Mouse (Mus musculus) heart, embryonic 10.5 days (tissue): ENCODE results near the gene Zfp367. TPM values are rescaled to one million over a fixed set of nuclear protein-coding genes. Genes with fewer than 3 reads are reported as not detected.

Source experiments
- DNase-seq: peaks from one replicate; pipeline ENCODE4 v3.0.0-alpha.2; 2017; ENCODE audit warnings: low spot score
- H3K27ac ChIP-seq: fragments of 300-500 bp; sonication (generic); 2 replicates; pipeline ENCODE4 v1.5.1; 2016; ENCODE audit warnings: mild to moderate bottlenecking
- H3K27me3 ChIP-seq: fragments of 300-500 bp; sonication (generic); 2 replicates; pipeline ENCODE4 v1.6.1; 2016; ENCODE audit warnings: mild to moderate bottlenecking; ENCODE audit not compliant: poor library complexity, insufficient read depth, severe bottlenecking
- H3K36me3 ChIP-seq: fragments of 300-500 bp; sonication (generic); 2 replicates; pipeline ENCODE4 v1.6.1; 2016; ENCODE audit warnings: mild to moderate bottlenecking, moderate library complexity
- H3K4me1 ChIP-seq: fragments of 300-500 bp; sonication (generic); 2 replicates; pipeline ENCODE4 v1.6.1; 2016; ENCODE audit warnings: mild to moderate bottlenecking
- H3K4me3 ChIP-seq: fragments of 300-500 bp; sonication (generic); 2 replicates; pipeline ENCODE4 v1.5.1; 2016; ENCODE audit warnings: mild to moderate bottlenecking, moderate library complexity
- H3K9me3 ChIP-seq: fragments of 300-500 bp; sonication (generic); 2 replicates; pipeline ENCODE4 v1.6.1; 2016; ENCODE audit warnings: mild to moderate bottlenecking, moderate library complexity
- WGBS: fragments of 180-500 bp; shearing (Covaris S2); methylation state at CpG from one replicate; pipeline ENCODE4 v1.1.7; 2016; 5-methylcytosine and 5-hydroxymethylcytosine counted together
- polyA plus RNA-seq: library from polyadenylated mRNA; unstranded; fragments of >200 nt; fragmentation: Nextera tagmentation; extraction: Ambion mirVana; gene quantifications from 2 replicates; pipeline ENCODE4 v1.2.1, GENCODE M21; 2016

Zfp367 gene
- polyA plus RNA-seq, 1 experiment from 2014 or later = 16.8 TPM

- WGBS = 1% methylated on average over 41 of the region's 42 CpGs
- H3K4me1 ChIP-seq = peaks cover 30% of the 10 kb centered on the region
- DNase-seq = peak; percentile 95
- H3K27ac ChIP-seq = peak overlapping the region; percentile 96
- H3K36me3 ChIP-seq = no peaks in the 10 kb centered on the region
- no peaks in the 10 kb centered on the region for H3K27me3 ChIP-seq
- H3K4me3 ChIP-seq = peak overlapping the region; percentile 92
- H3K9me3 ChIP-seq = no peaks in the 10 kb centered on the region
Observed at GRCm38 (mm10) chr13:64152241-64152669, 747 bp downstream of the Zfp367 start.

GRCm38 (mm10) chr13:64150121-64150520 is 2.9 kb downstream of the Zfp367 start:
- WGBS = 41% methylated on average over 5 of the region's 5 CpGs
- H3K9me3 ChIP-seq = no peaks in the 10 kb centered on the region
- no peaks in the 10 kb centered on the region for H3K36me3 ChIP-seq
- no peaks in the 10 kb centered on the region for H3K27me3 ChIP-seq
- peaks cover 30% of the 10 kb centered on the region for H3K4me1 ChIP-seq
- H3K4me3 ChIP-seq = peak overlapping the region; percentile 92; the same call in 1 of the 2 replicates
- DNase-seq = peak; percentile 88
- no peak overlapping the region for H3K27ac ChIP-seq

- 43% methylated on average over 15 of the region's 15 CpGs for WGBS
- no peak for DNase-seq
- Histone ChIP-seq H3K27ac (peak overlapping the region; percentile 90), H3K4me3 (peak overlapping the region; percentile 78), H3K4me1 (no peaks in the 10 kb centered on the region; the same call in 1 of the 2 replicates), H3K27me3 (no peaks in the 10 kb centered on the region), H3K9me3 (no peaks in the 10 kb centered on the region), H3K36me3 (peaks cover 24% of the 10 kb centered on the region)
Observed at GRCm38 (mm10) chr13:64129616-64130375, 23.2 kb downstream of the Zfp367 start.

GRCm38 (mm10) chr13:64128858-64129615 is 24.0 kb downstream of the Zfp367 start, which contains the start of gene Slc35d2:
Gene Slc35d2, minus strand, starts transcription at chr13:64129368.
- H3K4me1 ChIP-seq = no peaks in the 10 kb centered on the region; the same call in 1 of the 2 replicates
- peak within 1 kb of the TSS; percentile 90 for H3K27ac ChIP-seq
- H3K9me3 ChIP-seq = no peaks in the 10 kb centered on the region
- no peaks in the 10 kb centered on the region for H3K27me3 ChIP-seq
- H3K36me3 ChIP-seq = peaks cover 17% of the 10 kb centered on the region
- H3K4me3 ChIP-seq = peak within 1 kb of the TSS; percentile 78
- WGBS = 6% methylated on average over 44 of the region's 44 CpGs
- DNase-seq = no peak

- H3K9me3 ChIP-seq = no peaks in the 10 kb centered on the region
- no peak overlapping the region for H3K4me3 ChIP-seq
- WGBS = 73% methylated on average over 4 of the region's 4 CpGs
- no peaks in the 10 kb centered on the region; the same call in 1 of the 2 replicates for H3K4me1 ChIP-seq
- DNase-seq = no peak
- no peak overlapping the region for H3K27ac ChIP-seq
- H3K27me3 ChIP-seq = no peaks in the 10 kb centered on the region
- peaks cover 4% of the 10 kb centered on the region; the same call in 1 of the 2 replicates for H3K36me3 ChIP-seq
Observed at GRCm38 (mm10) chr13:64126316-64126715, 26.7 kb downstream of the Zfp367 start.

- no peaks in the 10 kb centered on the region for H3K36me3 ChIP-seq
- DNase-seq = no peak
- no peaks in the 10 kb centered on the region for H3K27me3 ChIP-seq
- no peaks in the 10 kb centered on the region for H3K9me3 ChIP-seq
- WGBS = 90% methylated on average over 6 of the region's 6 CpGs
- H3K4me1 ChIP-seq = no peaks in the 10 kb centered on the region; the same call in 1 of the 2 replicates
- no peak overlapping the region for H3K4me3 ChIP-seq
- no peak overlapping the region for H3K27ac ChIP-seq
Observed at GRCm38 (mm10) chr13:64124886-64125285, 28.1 kb downstream of the Zfp367 start.

GRCm38 (mm10) chr13:64123491-64124188 is 29.4 kb downstream of the Zfp367 start:
- Histone ChIP-seq H3K4me3 (no peak overlapping the region), H3K36me3 (no peaks in the 10 kb centered on the region), H3K27ac (no peak overlapping the region), H3K4me1 (no peaks in the 10 kb centered on the region), H3K27me3 (no peaks in the 10 kb centered on the region), H3K9me3 (no peaks in the 10 kb centered on the region)
- DNase-seq = no peak
- 23% methylated on average over 6 of the region's 6 CpGs for WGBS

- H3K27me3 ChIP-seq = no peaks in the 10 kb centered on the region
- no peaks in the 10 kb centered on the region for H3K36me3 ChIP-seq
- WGBS = 55% methylated on average over 4 of the region's 4 CpGs
- no peak overlapping the region for H3K4me3 ChIP-seq
- H3K9me3 ChIP-seq = no peaks in the 10 kb centered on the region
- no peak overlapping the region for H3K27ac ChIP-seq
- no peak for DNase-seq
- no peaks in the 10 kb centered on the region for H3K4me1 ChIP-seq
Observed at GRCm38 (mm10) chr13:64120760-64121159, 32.2 kb downstream of the Zfp367 start.

- no peaks in the 10 kb centered on the region for H3K4me1 ChIP-seq
- no peaks in the 10 kb centered on the region for H3K9me3 ChIP-seq
- DNase-seq = no peak
- WGBS = 48% methylated on average over 2 of the region's 2 CpGs
- H3K27me3 ChIP-seq = no peaks in the 10 kb centered on the region
- no peaks in the 10 kb centered on the region for H3K36me3 ChIP-seq
- no peak overlapping the region for H3K4me3 ChIP-seq
- no peak overlapping the region for H3K27ac ChIP-seq
Observed at GRCm38 (mm10) chr13:64117442-64117841, 35.6 kb downstream of the Zfp367 start.

GRCm38 (mm10) chr13:64110421-64110820 is 42.6 kb downstream of the Zfp367 start:
- no peaks in the 10 kb centered on the region for H3K27me3 ChIP-seq
- H3K9me3 ChIP-seq = no peaks in the 10 kb centered on the region
- H3K4me1 ChIP-seq = peaks cover 12% of the 10 kb centered on the region
- no peaks in the 10 kb centered on the region; the same call in 1 of the 2 replicates for H3K36me3 ChIP-seq
- WGBS = 87% methylated on average over 1 of the region's 1 CpGs
- H3K4me3 ChIP-seq = no peak overlapping the region
- H3K27ac ChIP-seq = no peak overlapping the region
- peak; percentile 53 for DNase-seq

- 26% methylated on average over 5 of the region's 5 CpGs for WGBS
- no peak overlapping the region for H3K27ac ChIP-seq
- H3K4me3 ChIP-seq = no peak overlapping the region
- DNase-seq = peak; percentile 25
- no peaks in the 10 kb centered on the region; the same call in 1 of the 2 replicates for H3K36me3 ChIP-seq
- H3K4me1 ChIP-seq = peaks cover 12% of the 10 kb centered on the region
- no peaks in the 10 kb centered on the region for H3K27me3 ChIP-seq
- H3K9me3 ChIP-seq = no peaks in the 10 kb centered on the region
Observed at GRCm38 (mm10) chr13:64108381-64108850, 44.6 kb downstream of the Zfp367 start.

- no peaks in the 10 kb centered on the region for H3K9me3 ChIP-seq
- no peaks in the 10 kb centered on the region; the same call in 1 of the 2 replicates for H3K36me3 ChIP-seq
- no peak for DNase-seq
- H3K27me3 ChIP-seq = no peaks in the 10 kb centered on the region
- H3K4me3 ChIP-seq = no peak overlapping the region
- H3K27ac ChIP-seq = 0 out of 2 replicates have a peak overlapping the region, but pooled peaks have one; percentile 52
- H3K4me1 ChIP-seq = peaks cover 12% of the 10 kb centered on the region
- WGBS = 43% methylated on average over 8 of the region's 8 CpGs
Observed at GRCm38 (mm10) chr13:64107535-64107934, 45.5 kb downstream of the Zfp367 start.
